Mouse (Mus musculus): Measurements from ENCODE around the gene Hnrnpr.

DNA sequence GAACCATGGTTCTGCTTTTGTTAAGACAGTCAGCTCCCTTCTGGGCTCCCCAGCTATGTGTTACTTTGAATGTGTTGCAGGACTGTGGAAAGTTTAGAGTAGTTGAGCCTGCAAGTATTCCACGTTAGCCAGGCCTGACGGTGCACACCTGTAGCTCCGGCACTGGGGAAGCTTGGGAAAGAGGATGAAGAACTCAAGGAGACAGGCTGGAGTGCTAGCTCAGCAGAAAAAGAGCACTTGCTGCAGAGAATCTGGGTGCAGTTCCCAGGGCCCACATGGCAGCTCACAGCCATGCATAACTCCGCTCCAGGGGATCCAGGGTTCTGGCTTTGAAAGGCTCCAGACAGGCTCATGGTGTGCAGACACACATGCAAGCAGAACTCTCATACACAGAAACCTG lies 46.7 kb downstream of the Hnrnpr start:
- TF ChIP-seq EP300 (IDR thresholded peaks at IDR 0.05; ENCODE audit: low read depth) (no peak), CTCF (IDR thresholded peaks at IDR 0.05; ENCODE audit: low read depth) (no peak)

Measured in liver, postnatal 0 days (tissue).